Comparison of ENCODE assay signal across 9 mouse cellular contexts in genomic region chr11:103247504-103248177, GRCm38 (mm10). TPM values are rescaled to one million over a fixed set of nuclear protein-coding genes. Genes with fewer than 3 reads are reported as not detected.
DNase-seq lines count a peak whose midpoint lies in the region; ATAC-seq and TF ChIP-seq lines count a peak whose summit lies in the region.
"Had no signal": no experiment of that assay in that cellular context is flagged by ENCODE, and none has a peak within 500 bp of the region (broad histone marks: within the 10 kb centered on the region; RNA-seq: fewer than 3 reads in every experiment).

No protein-coding gene starts in this region.

- no peak overlapping the region for H3K4me3 ChIP-seq in midbrain, embryonic 14.5 days (replicated peaks; ENCODE audit: low read depth, low read length)
- no peak overlapping the region for H3K4me3 ChIP-seq in midbrain, embryonic 10.5 days
- no peak overlapping the region for H3K4me3 ChIP-seq in embryonic facial prominence, embryonic 14.5 days (ENCODE audit: low read depth, low read length)
- no peak overlapping the region for H3K4me3 ChIP-seq in heart, embryonic 12.5 days
- no peak overlapping the region for H3K4me3 ChIP-seq in lung, adult 2 months (replicated peaks; ENCODE audit: extremely low read depth, low read depth, low read length)

- peaks cover 24% of the 10 kb centered on the region for H3K4me1 ChIP-seq in midbrain, embryonic 14.5 days (ENCODE audit: control insufficient read depth, insufficient read depth, low read length)
- peaks cover 32% of the 10 kb centered on the region for H3K4me1 ChIP-seq in midbrain, embryonic 10.5 days
- peaks cover 36% of the 10 kb centered on the region for H3K4me1 ChIP-seq in embryonic facial prominence, embryonic 14.5 days (ENCODE audit: control insufficient read depth, insufficient read depth, low read length)
- H3K4me1 ChIP-seq in heart, embryonic 12.5 days (replicated peaks), result peaks cover 51% of the 10 kb centered on the region
- H3K4me1 ChIP-seq in lung, adult 2 months (ENCODE audit: control insufficient read depth, insufficient read depth, low read length), result peaks cover 28% of the 10 kb centered on the region

- no peak for TF ChIP-seq POLR2A in lung, adult 2 months (IDR thresholded peaks at IDR 0.05; ENCODE audit: borderline replicate concordance, extremely low read depth, low read depth, low read length)

- WGBS in midbrain, embryonic 14.5 days, result 72% methylated on average over 11 of the region's 11 CpGs
- 91% methylated on average over 11 of the region's 11 CpGs for WGBS in midbrain, embryonic 10.5 days
- WGBS in embryonic facial prominence, embryonic 14.5 days, result 39% methylated on average over 11 of the region's 11 CpGs
- WGBS in heart, embryonic 12.5 days, result 47% methylated on average over 11 of the region's 11 CpGs
- WGBS in lung, adult 2 months, result 55% methylated on average over 11 of the region's 11 CpGs

- H3K9ac ChIP-seq in midbrain, embryonic 14.5 days (replicated peaks; ENCODE audit: low read length), result no peak overlapping the region
- no peak overlapping the region for H3K9ac ChIP-seq in embryonic facial prominence, embryonic 14.5 days (ENCODE audit: low read depth, low read length)
- H3K9ac ChIP-seq in heart, embryonic 12.5 days, result no peak overlapping the region

- no peaks in the 10 kb centered on the region for H3K9me3 ChIP-seq in midbrain, embryonic 14.5 days (ENCODE audit: control insufficient read depth, low read length)
- no peaks in the 10 kb centered on the region for H3K9me3 ChIP-seq in midbrain, embryonic 10.5 days (replicated peaks)
- no peaks in the 10 kb centered on the region for H3K9me3 ChIP-seq in embryonic facial prominence, embryonic 14.5 days (ENCODE audit: control insufficient read depth, low read length)
- H3K9me3 ChIP-seq in heart, embryonic 12.5 days (replicated peaks), result no peaks in the 10 kb centered on the region

- H3K36me3 ChIP-seq in midbrain, embryonic 14.5 days (ENCODE audit: control insufficient read depth, insufficient read depth, low read length), result no peaks in the 10 kb centered on the region
- 0 out of 2 replicates have a peak, but pooled peaks cover 9% of the 10 kb centered on the region for H3K36me3 ChIP-seq in midbrain, embryonic 10.5 days
- no peaks in the 10 kb centered on the region for H3K36me3 ChIP-seq in embryonic facial prominence, embryonic 14.5 days (ENCODE audit: control insufficient read depth, insufficient read depth, low read length)
- H3K36me3 ChIP-seq in heart, embryonic 12.5 days, result no peaks in the 10 kb centered on the region

- no peak for TF ChIP-seq CTCF in lung, adult 2 months (IDR thresholded peaks at IDR 0.05; ENCODE audit: insufficient read depth, low read length)

- ATAC-seq in midbrain, embryonic 14.5 days (ENCODE audit: low FRiP score, low TSS enrichment), result no peak; the same call in 1 of the 2 replicates
- peak; percentile 88 for ATAC-seq in embryonic facial prominence, embryonic 14.5 days (ENCODE audit: low read depth)
- peak; percentile 62; the same call in 1 of the 2 replicates for ATAC-seq in heart, embryonic 12.5 days (ENCODE audit: insufficient number of reproducible peaks, low FRiP score)

- H3K4me2 ChIP-seq in midbrain, embryonic 14.5 days (ENCODE audit: low read length), result no peak overlapping the region
- H3K4me2 ChIP-seq in embryonic facial prominence, embryonic 14.5 days (ENCODE audit: low read depth, low read length), result no peak overlapping the region
- peak overlapping the region; percentile 31 for H3K4me2 ChIP-seq in heart, embryonic 12.5 days

- peak overlapping the region; percentile 55; the same call in 1 of the 2 replicates for H3K27ac ChIP-seq in midbrain, embryonic 14.5 days (replicated peaks; ENCODE audit: low read depth, low read length)
- H3K27ac ChIP-seq in midbrain, embryonic 10.5 days (replicated peaks), result no peak overlapping the region
- H3K27ac ChIP-seq in embryonic facial prominence, embryonic 14.5 days (replicated peaks; ENCODE audit: low read depth, low read length), result peak overlapping the region; percentile 68
- H3K27ac ChIP-seq in heart, embryonic 12.5 days (ENCODE audit: poor library complexity, severe bottlenecking), result peak overlapping the region; percentile 74

- no peaks in the 10 kb centered on the region for H3K27me3 ChIP-seq in midbrain, embryonic 14.5 days (ENCODE audit: control insufficient read depth, insufficient read depth, low read length)
- no peaks in the 10 kb centered on the region for H3K27me3 ChIP-seq in midbrain, embryonic 10.5 days (ENCODE audit: low read depth, poor library complexity, severe bottlenecking)
- no peaks in the 10 kb centered on the region for H3K27me3 ChIP-seq in embryonic facial prominence, embryonic 14.5 days (replicated peaks; ENCODE audit: control insufficient read depth, insufficient read depth, low read length)
- H3K27me3 ChIP-seq in heart, embryonic 12.5 days (replicated peaks), result no peaks in the 10 kb centered on the region

- DNase-seq in midbrain, embryonic 14.5 days, result peak; percentile 81
- no peak for DNase-seq in midbrain, embryonic 10.5 days (ENCODE audit: low spot score)
- DNase-seq in embryonic facial prominence, embryonic 14.5 days (ENCODE audit: low spot score), result peak; percentile 97
- DNase-seq in kidney, postnatal 14 days, result peak; percentile 89
- peak; percentile 84 for DNase-seq in lung, adult 2 months
- peak; percentile 60 for DNase-seq in skeletal muscle tissue, adult 2 months (ENCODE audit: low read depth, low spot score)
- DNase-seq in thymus, postnatal 0 days (ENCODE audit: low spot score), result no peak

RNA-seq across cellular contexts. Expression of gene Map3k14, which starts 19.6 kb away (rescaled TPM):
- 3.0 and 3.4 TPM in 2 replicates for polyA plus RNA-seq in midbrain, embryonic 14.5 days (2014; fragmentation: Nextera tagmentation; extraction: Ambion mirVana)
- polyA plus RNA-seq in midbrain, embryonic 10.5 days (2016; fragmentation: Nextera tagmentation; extraction: Ambion mirVana), result 4.4 and 5.4 TPM in 2 replicates
- 4.6 and 5.1 TPM in 2 replicates for polyA plus RNA-seq in embryonic facial prominence, embryonic 14.5 days (2014; fragmentation: Nextera tagmentation; extraction: Ambion mirVana)
- polyA plus RNA-seq in heart, embryonic 12.5 days (2016; fragmentation: Nextera tagmentation; extraction: Ambion mirVana), result 2.0 and 2.6 TPM in 2 replicates
- 16.3 and 19.7 TPM in 2 replicates for polyA plus RNA-seq in lung, adult 2 months (2012; rRNA removed)
- polyA plus RNA-seq in thymus, postnatal 0 days (2015; fragmentation: Nextera tagmentation; extraction: Ambion mirVana), result 7.1 and 7.6 TPM in 2 replicates

RNA-seq across cellular contexts. Expression of gene Spata32, which starts 29.4 kb away (rescaled TPM):
- polyA plus RNA-seq in midbrain, embryonic 14.5 days (2014; fragmentation: Nextera tagmentation; extraction: Ambion mirVana), result 0.25 and 0.27 TPM in 2 replicates
- not detected in 2 replicates for polyA plus RNA-seq in midbrain, embryonic 10.5 days (2016; fragmentation: Nextera tagmentation; extraction: Ambion mirVana)
- polyA plus RNA-seq in embryonic facial prominence, embryonic 14.5 days (2014; fragmentation: Nextera tagmentation; extraction: Ambion mirVana), result not detected in 2 replicates
- polyA plus RNA-seq in heart, embryonic 12.5 days (2016; fragmentation: Nextera tagmentation; extraction: Ambion mirVana), result not detected in 2 replicates
- not detected in 2 replicates for polyA plus RNA-seq in lung, adult 2 months (2012; rRNA removed)
- polyA plus RNA-seq in thymus, postnatal 0 days (2015; fragmentation: Nextera tagmentation; extraction: Ambion mirVana), result not detected in 2 replicates
- polyA plus RNA-seq: large intestine, adult 2 months had no signal

RNA-seq across cellular contexts. Expression of gene 1700023F06Rik, which starts 39.3 kb away (rescaled TPM):
- 0.88 and 2.1 TPM in 2 replicates for polyA plus RNA-seq in midbrain, embryonic 14.5 days (2014; fragmentation: Nextera tagmentation; extraction: Ambion mirVana)
- 0.10 and 0.11 TPM in 2 replicates for polyA plus RNA-seq in midbrain, embryonic 10.5 days (2016; fragmentation: Nextera tagmentation; extraction: Ambion mirVana)
- 1.0 and 1.6 TPM in 2 replicates for polyA plus RNA-seq in embryonic facial prominence, embryonic 14.5 days (2014; fragmentation: Nextera tagmentation; extraction: Ambion mirVana)
- polyA plus RNA-seq in heart, embryonic 12.5 days (2016; fragmentation: Nextera tagmentation; extraction: Ambion mirVana), result 0.17 TPM in 1 of 2 replicates, not detected in the other
- 0.41 and 0.50 TPM in 2 replicates for polyA plus RNA-seq in lung, adult 2 months (2012; rRNA removed)
- polyA plus RNA-seq in thymus, postnatal 0 days (2015; fragmentation: Nextera tagmentation; extraction: Ambion mirVana), result 0.56 and 0.93 TPM in 2 replicates

Comparison
In these comparisons a context has a peak if more than half of its experiments do, and no peak if none do; other contexts are left out.
1. DNase-seq: peak in midbrain, embryonic 14.5 days (single experiment), embryonic facial prominence, embryonic 14.5 days (single experiment), kidney, postnatal 14 days (single experiment), lung, adult 2 months (single experiment) and skeletal muscle tissue, adult 2 months (single experiment); none in midbrain, embryonic 10.5 days (single experiment) and thymus, postnatal 0 days (single experiment).